ENCODE assay signal across 8 mouse cellular contexts in the genomic region with DNA sequence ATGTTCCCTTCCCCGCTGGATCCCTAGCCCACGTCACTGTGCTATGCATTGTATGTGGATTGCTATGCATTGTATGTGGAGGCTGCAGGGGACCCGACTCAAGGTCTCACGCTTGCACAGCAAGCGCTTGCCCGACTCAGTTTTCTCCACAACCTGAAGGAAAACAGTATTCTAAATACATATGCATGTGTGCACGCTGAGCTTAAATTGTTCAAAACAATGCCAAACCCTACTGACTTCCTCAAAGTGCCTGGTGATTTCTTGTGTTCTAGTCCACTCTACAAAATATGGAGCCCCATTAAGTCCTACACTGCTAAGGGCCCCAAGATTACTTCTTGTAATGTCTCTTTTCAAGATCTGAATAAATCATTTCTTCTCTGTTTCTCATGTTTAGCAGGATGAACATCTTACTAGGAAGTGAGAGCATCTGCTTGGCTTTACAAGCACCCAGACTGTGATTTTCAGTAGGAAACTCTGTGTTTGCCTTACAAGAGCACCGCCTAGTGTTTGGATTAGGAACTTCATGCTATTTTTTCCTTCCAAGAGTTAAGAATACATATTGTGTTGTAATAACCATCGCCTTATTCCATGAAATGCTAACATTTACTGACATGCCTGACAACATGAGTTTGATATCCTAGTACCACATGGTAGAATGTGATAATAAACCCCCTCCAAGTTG.
DNase-seq lines count a peak whose midpoint lies in the region; ATAC-seq and TF ChIP-seq lines count a peak whose summit lies in the region.

No protein-coding gene starts in this region.

- no peak for TF ChIP-seq POLR2A in kidney, adult 2 months (IDR thresholded peaks at IDR 0.05; ENCODE audit: low read depth, low read length)

- peak overlapping the region; percentile 9; the same call in 1 of the 2 replicates for H3K4me2 ChIP-seq in heart, embryonic 15.5 days
- H3K4me2 ChIP-seq in stomach, postnatal 0 days (replicated peaks; ENCODE audit: low read depth) = no peak overlapping the region

- H3K4me1 ChIP-seq in kidney, adult 2 months (ENCODE audit: control insufficient read depth, insufficient read depth, low read length) = no peaks in the 10 kb centered on the region
- H3K4me1 ChIP-seq in heart, embryonic 15.5 days (replicated peaks) = 0 out of 2 replicates have a peak, but pooled peaks cover 4% of the 10 kb centered on the region
- H3K4me1 ChIP-seq in stomach, postnatal 0 days (replicated peaks; ENCODE audit: control insufficient read depth, insufficient read depth) = no peaks in the 10 kb centered on the region

- H3K9ac ChIP-seq in heart, embryonic 15.5 days = no peak overlapping the region
- no peak overlapping the region for H3K9ac ChIP-seq in stomach, postnatal 0 days (ENCODE audit: low read length)

- 70% methylated on average over 9 of the region's 9 CpGs for WGBS in kidney, adult 2 months
- WGBS in heart, embryonic 15.5 days = 53% methylated on average over 9 of the region's 9 CpGs
- 67% methylated on average over 9 of the region's 9 CpGs for WGBS in stomach, postnatal 0 days

- H3K4me3 ChIP-seq in kidney, adult 2 months (ENCODE audit: insufficient read depth, low read depth, low read length) = no peak overlapping the region
- H3K4me3 ChIP-seq in heart, embryonic 15.5 days = no peak overlapping the region
- no peak overlapping the region for H3K4me3 ChIP-seq in stomach, postnatal 0 days (ENCODE audit: low read depth, low read length)

- no peaks in the 10 kb centered on the region for H3K9me3 ChIP-seq in heart, embryonic 15.5 days (replicated peaks)
- H3K9me3 ChIP-seq in stomach, postnatal 0 days (ENCODE audit: control insufficient read depth, low read length) = no peaks in the 10 kb centered on the region

- no peaks in the 10 kb centered on the region for H3K27me3 ChIP-seq in kidney, adult 2 months (replicated peaks; ENCODE audit: control insufficient read depth, insufficient read depth, low read length)
- H3K27me3 ChIP-seq in heart, embryonic 15.5 days = no peaks in the 10 kb centered on the region
- no peaks in the 10 kb centered on the region for H3K27me3 ChIP-seq in stomach, postnatal 0 days (ENCODE audit: control insufficient read depth, insufficient read depth, low read length)

- peak; percentile 40 for DNase-seq in kidney, adult 2 months
- DNase-seq in kidney, adult 18-20 months = no peak
- peak; percentile 45 for DNase-seq in c-Kit-positive CD71-negative TER-119-negative erythroid progenitor cells, embryonic 14.5 days (ENCODE audit: low read depth)
- DNase-seq in left cerebral cortex, postnatal 14 days (ENCODE audit: low spot score in 2 of 2) = peak; percentile 84 to 88
- DNase-seq in stomach, postnatal 0 days (ENCODE audit: low spot score) = no peak

- TF ChIP-seq CTCF in kidney, adult 2 months (conservative IDR thresholded peaks at IDR 0.05; ENCODE audit: insufficient read depth, insufficient read length, low read depth, low read length) = no peak
- TF ChIP-seq CTCF in stomach, postnatal 0 days (IDR thresholded peaks at IDR 0.05; ENCODE audit: low read depth) = peak; percentile 93

- ATAC-seq in CD4-positive, CD25-positive, alpha-beta regulatory T cell, adult 4 months = peak; percentile 56
- ATAC-seq in heart, embryonic 15.5 days (replicated peaks; ENCODE audit: insufficient number of reproducible peaks, insufficient read depth, low FRiP score, low read depth) = no peak
- ATAC-seq in stomach, postnatal 0 days (ENCODE audit: low FRiP score, low TSS enrichment) = no peak
- no peak for ATAC-seq in inflammation-experienced regulatory T-cells, adult 6 months

- intact Hi-C loops in left cerebral cortex, postnatal 14 days (cut with DNase I) = loop anchor here (2.0 kb wide), 1 partner anchor 1657 kb away; no protein-coding TSS in a partner anchor

- no peak for TF ChIP-seq EP300 in stomach, postnatal 0 days (optimal IDR thresholded peaks at IDR 0.05)

- no peak overlapping the region for H3K27ac ChIP-seq in kidney, adult 2 months (ENCODE audit: insufficient read depth, low read depth, low read length)
- H3K27ac ChIP-seq in heart, embryonic 15.5 days = no peak overlapping the region
- no peak overlapping the region for H3K27ac ChIP-seq in stomach, postnatal 0 days (replicated peaks)

- H3K36me3 ChIP-seq in kidney, adult 2 months (ENCODE audit: control insufficient read depth, insufficient read depth, low read length) = no peaks in the 10 kb centered on the region
- no peaks in the 10 kb centered on the region for H3K36me3 ChIP-seq in heart, embryonic 15.5 days
- H3K36me3 ChIP-seq in stomach, postnatal 0 days (ENCODE audit: control insufficient read depth, insufficient read depth, low read length) = no peaks in the 10 kb centered on the region

Comparison
In these comparisons a context has a peak if more than half of its experiments do, and no peak if none do; other contexts are left out.
1. DNase-seq: peak in kidney, adult 2 months (single experiment), c-Kit-positive CD71-negative TER-119-negative erythroid progenitor cells, embryonic 14.5 days (single experiment) and left cerebral cortex, postnatal 14 days (2 of 2); none in kidney, adult 18-20 months (single experiment) and stomach, postnatal 0 days (single experiment).